Mouse (Mus musculus) bone marrow macrophage, adult 2 months (primary cell): ENCODE results near the gene Crabp1. TPM values are rescaled to one million over a fixed set of nuclear protein-coding genes. Genes with fewer than 3 reads are reported as not detected.

Experiments used
- H3K27ac ChIP-seq: 2 replicates; pipeline ENCODE4 v1.5.1; 2012; ENCODE audit warnings: low read depth, low read length; ENCODE audit not compliant: insufficient read depth
- H3K4me1 ChIP-seq: 2 replicates; pipeline ENCODE4 v1.6.1; 2012; ENCODE audit warnings: low read length; ENCODE audit not compliant: control insufficient read depth, insufficient read depth
- H3K4me3 ChIP-seq: 2 replicates; pipeline ENCODE4 v1.5.1; 2012; ENCODE audit warnings: mild to moderate bottlenecking, low read length, moderate library complexity; ENCODE audit not compliant: insufficient read depth
- CTCF ChIP-seq: IDR thresholded peaks from 2 replicates; pipeline ENCODE4 v1.5.1; 2012; ENCODE audit warnings: low read depth, mild to moderate bottlenecking, low read length, moderate library complexity
- POLR2A ChIP-seq: IDR thresholded peaks from 2 replicates; pipeline ENCODE4 v1.6.1; 2012; ENCODE audit warnings: mild to moderate bottlenecking, low read depth, low read length, borderline replicate concordance
- polyA plus RNA-seq: library from polyadenylated mRNA; stranded (reverse); fragments of >200 nt; gene quantifications from 2 replicates; pipeline ENCODE4 v1.2.4, GENCODE M21; 2012; ENCODE audit not compliant: missing spikeins, insufficient read depth, insufficient read length

Gene Crabp1
- polyA plus RNA-seq, 1 experiment, result not detected

DNA sequence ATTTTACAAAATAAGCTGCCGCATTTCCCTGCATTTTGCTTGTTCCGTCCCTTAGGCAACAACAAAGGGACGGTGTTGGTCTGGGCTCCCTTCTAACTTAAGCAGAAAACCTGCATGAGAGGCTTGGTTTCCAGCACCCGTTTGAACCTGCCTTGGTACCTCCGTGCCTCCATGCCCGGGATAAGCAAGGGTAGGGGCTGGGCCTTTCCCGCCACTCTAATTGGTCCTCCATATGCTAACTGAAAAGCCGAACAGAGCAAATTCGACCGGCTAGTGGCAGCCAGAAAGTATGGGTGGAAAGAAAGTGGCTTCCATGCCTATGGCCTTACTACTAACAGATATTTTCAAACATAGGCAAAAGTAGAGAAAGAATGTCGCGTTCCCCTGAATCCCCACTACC, 457 bp upstream of the Crabp1 start:
- H3K4me3 ChIP-seq, result no peak overlapping the region
- no peak overlapping the region for H3K27ac ChIP-seq
- no peaks in the 10 kb centered on the region for H3K4me1 ChIP-seq
- TF ChIP-seq CTCF (no peak), POLR2A (no peak)

DNA sequence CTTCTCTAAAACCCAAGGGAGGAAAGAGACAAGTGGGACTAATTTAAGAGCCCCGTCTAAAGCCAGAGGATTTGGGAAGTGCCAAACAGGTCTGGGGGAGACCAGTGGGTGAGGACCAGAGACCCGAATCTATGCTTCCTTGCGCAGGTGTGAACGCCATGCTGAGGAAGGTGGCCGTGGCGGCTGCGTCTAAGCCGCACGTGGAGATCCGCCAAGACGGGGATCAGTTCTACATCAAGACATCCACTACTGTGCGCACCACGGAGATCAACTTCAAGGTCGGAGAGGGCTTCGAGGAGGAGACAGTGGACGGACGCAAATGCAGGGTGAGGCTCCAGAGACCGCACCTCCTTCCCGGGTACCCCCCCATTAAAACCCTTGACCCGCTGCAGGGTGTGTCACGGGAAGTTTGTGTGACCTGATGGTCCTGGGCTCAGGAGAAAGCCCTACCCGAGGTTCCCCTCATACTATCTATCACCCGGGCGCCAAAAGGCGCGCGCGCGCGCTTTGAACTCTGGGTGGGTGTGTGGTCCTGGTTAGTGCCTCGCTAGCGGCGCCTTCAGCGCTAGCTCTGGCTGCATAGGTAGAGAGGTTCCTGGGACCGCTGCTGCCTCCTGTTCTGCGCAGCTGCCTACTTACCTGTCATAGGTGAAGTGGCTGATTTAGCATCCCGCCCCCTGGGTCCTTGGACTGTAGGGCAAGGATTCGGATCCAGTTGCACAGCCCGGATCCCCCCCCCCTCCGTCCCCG, 963 bp downstream of the Crabp1 start:
- no peak overlapping the region for H3K4me3 ChIP-seq
- no peak for TF ChIP-seq POLR2A
- no peak for TF ChIP-seq CTCF
- H3K4me1 ChIP-seq, result no peaks in the 10 kb centered on the region
- no peak overlapping the region for H3K27ac ChIP-seq

DNA sequence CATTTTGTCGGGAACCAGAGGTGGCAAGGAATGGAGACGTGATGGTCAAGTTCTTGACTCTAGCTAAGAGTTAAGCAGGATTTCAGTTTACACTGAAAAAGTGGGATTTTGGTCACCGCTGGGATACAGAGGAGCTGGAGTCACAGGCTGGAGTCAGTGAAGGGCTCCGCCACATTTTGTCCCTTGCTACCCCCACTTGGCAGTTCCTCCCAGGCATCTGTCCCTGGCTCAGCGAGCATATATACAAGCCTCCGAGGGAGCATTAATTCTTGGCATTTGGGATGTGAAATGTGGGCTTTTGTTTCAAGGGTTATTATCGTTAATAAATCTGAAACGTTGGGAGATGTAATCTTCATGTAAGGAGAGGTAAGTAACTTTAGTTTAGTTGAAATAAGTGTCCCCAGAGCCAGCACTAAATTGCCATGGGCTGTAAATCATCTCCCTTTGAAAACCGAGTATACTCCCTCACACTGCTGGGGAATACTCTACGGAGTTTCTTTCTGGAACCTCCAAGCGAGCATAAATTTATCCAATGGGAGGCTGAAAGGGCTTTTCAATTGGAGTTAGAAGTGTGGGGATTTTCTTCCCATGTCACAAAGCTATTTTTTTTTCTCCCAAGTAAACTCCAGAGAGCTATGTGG, 5.7 kb downstream of the Crabp1 start:
- Histone ChIP-seq H3K4me3 (no peak overlapping the region), H3K27ac (no peak overlapping the region), H3K4me1 (no peaks in the 10 kb centered on the region)
- TF ChIP-seq CTCF (no peak), POLR2A (no peak)

DNA sequence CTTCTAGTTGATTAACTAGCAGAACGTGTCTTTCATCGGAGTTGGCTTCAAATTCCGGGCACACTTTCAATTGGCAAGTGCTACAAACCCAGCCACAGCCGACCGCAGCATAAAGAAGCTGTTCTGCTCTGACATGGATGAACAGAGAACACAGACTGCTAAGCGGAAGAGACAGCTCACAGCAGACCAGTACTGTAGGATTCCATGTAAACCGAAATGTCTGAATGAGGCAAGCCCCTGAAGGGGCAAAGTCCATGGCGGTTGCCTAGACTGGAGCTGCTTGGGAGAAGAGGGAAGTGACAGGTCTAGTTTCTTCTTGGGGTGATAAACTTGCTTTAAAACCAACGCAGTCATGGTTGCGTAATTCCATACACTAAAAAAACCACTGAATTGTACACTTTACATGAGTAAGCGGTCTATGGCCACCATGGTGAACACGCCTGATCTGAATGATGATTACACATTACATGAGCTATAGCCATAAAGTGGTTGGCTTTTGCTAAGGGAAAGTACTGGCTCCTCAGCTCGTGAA, 12.0 kb downstream of the Crabp1 start:
- H3K4me1 ChIP-seq, result peaks cover 3% of the 10 kb centered on the region; the same call in 1 of the 2 replicates
- H3K27ac ChIP-seq, result no peak overlapping the region
- no peak overlapping the region for H3K4me3 ChIP-seq
- no peak for TF ChIP-seq POLR2A
- TF ChIP-seq CTCF, result no peak

DNA sequence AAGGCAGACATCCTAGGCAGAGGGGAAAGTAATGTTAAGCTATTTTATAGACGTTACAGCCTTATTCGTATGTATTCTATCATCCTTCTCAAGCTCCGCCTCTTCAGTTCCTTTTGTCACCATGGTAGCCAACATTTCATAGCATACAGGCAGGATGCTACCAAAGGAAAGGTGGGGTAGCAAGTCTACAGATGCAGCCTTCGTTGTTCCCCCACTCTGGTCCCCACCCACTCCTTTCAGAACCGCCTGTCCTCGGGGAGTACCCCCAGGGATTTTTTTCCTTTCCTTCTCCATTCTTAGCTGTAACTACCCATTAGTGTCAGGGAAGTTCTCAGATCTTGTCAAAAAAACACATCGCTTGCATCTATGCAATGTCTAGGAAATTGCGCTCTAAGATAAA, 14.7 kb downstream of the Crabp1 start:
- Histone ChIP-seq H3K27ac (no peak overlapping the region), H3K4me1 (peaks cover 3% of the 10 kb centered on the region; the same call in 1 of the 2 replicates), H3K4me3 (no peak overlapping the region)
- TF ChIP-seq CTCF (no peak), POLR2A (no peak)

DNA sequence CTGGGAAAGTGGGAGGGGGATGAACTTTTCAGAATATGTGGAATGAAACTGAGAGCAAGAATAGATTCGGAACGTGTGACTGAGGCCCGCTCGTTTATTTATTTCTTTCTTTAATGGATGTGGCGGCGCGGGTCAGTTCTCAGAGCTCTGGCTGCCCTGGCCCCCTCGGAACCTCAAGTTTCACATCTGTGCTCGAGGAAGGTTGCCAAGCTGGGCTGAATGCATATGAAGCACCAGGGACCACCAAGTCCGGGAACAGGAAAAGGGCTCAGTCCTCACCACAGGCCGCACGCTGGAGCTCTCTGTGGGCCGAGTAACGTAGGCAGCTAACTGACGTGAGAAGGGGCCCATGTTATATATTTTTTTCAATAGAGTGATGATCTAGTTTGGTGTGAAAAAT, 18.0 kb downstream of the Crabp1 start:
- Histone ChIP-seq H3K4me3 (no peak overlapping the region), H3K4me1 (no peaks in the 10 kb centered on the region), H3K27ac (no peak overlapping the region)
- TF ChIP-seq CTCF, result no peak
- TF ChIP-seq POLR2A, result no peak

DNA sequence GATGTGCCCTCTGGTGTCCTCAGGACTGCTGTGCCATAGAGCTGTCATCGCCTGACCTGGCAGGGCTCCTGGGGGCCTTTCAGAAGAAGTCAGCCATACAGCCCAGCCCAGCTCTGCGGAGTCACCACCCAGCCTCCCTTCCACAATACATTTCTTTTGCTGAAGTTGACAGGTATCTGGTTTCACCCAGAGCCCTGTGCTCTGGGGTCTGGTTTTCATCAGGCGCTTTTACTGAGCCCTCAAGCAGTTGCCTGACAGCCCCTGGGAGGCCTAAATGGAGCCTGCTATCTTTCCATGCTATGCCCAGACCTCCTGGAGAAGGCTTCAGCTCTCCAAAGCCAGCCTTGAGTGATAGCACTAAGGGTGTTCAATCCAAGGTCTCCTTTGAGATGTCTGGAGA, 19.5 kb downstream of the Crabp1 start:
- H3K4me1 ChIP-seq, result no peaks in the 10 kb centered on the region
- TF ChIP-seq CTCF, result no peak
- no peak for TF ChIP-seq POLR2A
- no peak overlapping the region for H3K27ac ChIP-seq
- H3K4me3 ChIP-seq, result no peak overlapping the region

DNA sequence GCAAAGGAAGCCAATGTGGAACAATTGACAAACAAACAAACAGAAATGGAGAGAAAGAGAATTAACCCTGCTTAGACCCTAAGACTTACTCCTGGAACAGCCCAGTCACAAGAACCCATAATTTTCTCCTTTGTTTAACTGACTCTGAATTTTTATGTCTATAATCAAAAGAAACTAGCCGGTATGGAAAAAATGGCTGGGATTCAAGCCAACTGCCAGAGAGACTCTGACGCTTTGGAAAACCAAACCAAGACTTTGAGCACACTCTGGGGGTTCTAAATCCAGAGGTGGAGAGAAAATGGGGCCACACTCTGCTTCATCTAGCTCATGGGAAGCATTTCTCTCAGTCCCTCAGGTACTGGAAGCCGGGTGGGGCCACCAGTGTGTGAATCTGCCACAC, 20.7 kb downstream of the Crabp1 start:
- Histone ChIP-seq H3K4me3 (no peak overlapping the region), H3K4me1 (no peaks in the 10 kb centered on the region), H3K27ac (no peak overlapping the region)
- TF ChIP-seq CTCF (no peak), POLR2A (no peak)

DNA sequence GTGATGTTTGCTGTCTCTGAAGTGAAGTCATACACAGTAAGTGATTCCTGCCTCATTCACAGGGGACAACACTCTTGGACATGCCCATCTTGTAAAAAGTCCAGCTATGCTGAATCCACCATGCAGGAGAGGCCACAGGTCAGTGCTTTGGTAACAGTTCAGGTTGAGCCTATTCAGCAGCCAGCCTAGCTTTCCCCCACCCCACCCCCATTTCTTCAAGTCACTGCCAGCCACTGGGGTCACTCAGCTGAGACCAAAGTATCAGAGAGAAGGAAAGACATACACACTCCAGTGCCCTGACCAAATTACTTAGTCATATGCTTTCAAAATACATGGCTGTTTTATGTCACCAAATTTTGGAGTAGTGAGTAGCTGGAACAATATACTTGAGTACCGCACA, 21.5 kb downstream of the Crabp1 start:
- H3K27ac ChIP-seq, result no peak overlapping the region
- no peak overlapping the region for H3K4me3 ChIP-seq
- TF ChIP-seq CTCF (no peak), POLR2A (no peak)
- no peaks in the 10 kb centered on the region for H3K4me1 ChIP-seq

DNA sequence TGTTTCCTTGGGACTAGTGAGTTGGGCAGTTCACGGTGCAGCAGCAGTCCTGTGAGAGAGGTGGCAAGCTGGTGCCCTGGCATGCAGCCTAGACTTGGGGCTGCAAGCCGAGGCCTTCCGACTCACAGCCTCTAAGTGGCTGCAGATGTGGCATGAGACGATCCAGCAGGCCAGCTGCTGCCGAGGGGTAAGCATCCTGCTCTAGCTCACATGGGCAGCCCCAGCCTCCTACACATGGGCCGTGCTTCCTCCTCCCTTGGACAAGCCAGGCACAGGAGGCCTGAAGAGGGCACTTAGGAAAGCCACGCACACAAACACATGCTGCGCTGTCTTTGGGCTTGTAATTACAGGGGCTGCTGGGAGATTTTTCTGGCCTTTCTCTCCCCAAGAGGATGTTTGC, 23.2 kb downstream of the Crabp1 start:
- TF ChIP-seq CTCF (no peak), POLR2A (no peak)
- Histone ChIP-seq H3K4me1 (no peaks in the 10 kb centered on the region), H3K27ac (no peak overlapping the region), H3K4me3 (no peak overlapping the region)

DNA sequence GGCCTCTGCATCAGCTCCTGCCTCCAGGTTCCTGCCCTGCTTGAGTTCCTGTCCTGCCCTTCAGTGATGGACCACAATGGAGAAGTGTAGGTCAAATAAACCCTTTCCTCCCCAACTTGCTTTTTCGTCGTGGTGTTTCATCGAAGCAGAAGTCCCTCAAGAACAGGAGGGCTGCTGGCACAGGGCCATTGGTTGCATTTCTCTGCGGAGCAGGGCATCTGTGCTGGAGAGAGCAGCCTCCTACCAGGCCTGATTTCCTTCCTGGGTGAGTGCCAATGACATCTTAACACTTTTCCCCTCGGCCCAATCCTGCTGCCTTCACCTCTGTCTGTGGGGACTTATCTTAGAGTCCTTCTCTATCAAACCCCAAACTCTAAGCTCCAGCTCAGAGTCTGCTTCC, 25.7 kb downstream of the Crabp1 start:
- Histone ChIP-seq H3K4me3 (no peak overlapping the region), H3K4me1 (no peaks in the 10 kb centered on the region), H3K27ac (no peak overlapping the region)
- TF ChIP-seq POLR2A (no peak), CTCF (no peak)
